Mouse (Mus musculus) ES-E14 (cell line): ENCODE data around the gene Map2k6.

Source experiments
- CHD2 ChIP-seq: IDR thresholded peaks from 2 replicates; pipeline ENCODE4 v1.6.1; 2014; ENCODE audit warnings: mild to moderate bottlenecking, low read depth, low read length, inconsistent platforms
- HCFC1 ChIP-seq: IDR thresholded peaks from 2 replicates; pipeline ENCODE4 v1.6.1; 2012; ENCODE audit warnings: low read length, inconsistent platforms, borderline replicate concordance; ENCODE audit not compliant: insufficient read depth
- ZC3H11A ChIP-seq: IDR thresholded peaks from 2 replicates; pipeline ENCODE4 v1.6.1; 2012; ENCODE audit warnings: low read depth, mild to moderate bottlenecking, inconsistent platforms, low read length, borderline replicate concordance
- ZNF384 ChIP-seq: IDR thresholded peaks from 2 replicates; pipeline ENCODE4 v1.6.1; 2012; ENCODE audit warnings: low read depth, low read length, inconsistent platforms

DNA sequence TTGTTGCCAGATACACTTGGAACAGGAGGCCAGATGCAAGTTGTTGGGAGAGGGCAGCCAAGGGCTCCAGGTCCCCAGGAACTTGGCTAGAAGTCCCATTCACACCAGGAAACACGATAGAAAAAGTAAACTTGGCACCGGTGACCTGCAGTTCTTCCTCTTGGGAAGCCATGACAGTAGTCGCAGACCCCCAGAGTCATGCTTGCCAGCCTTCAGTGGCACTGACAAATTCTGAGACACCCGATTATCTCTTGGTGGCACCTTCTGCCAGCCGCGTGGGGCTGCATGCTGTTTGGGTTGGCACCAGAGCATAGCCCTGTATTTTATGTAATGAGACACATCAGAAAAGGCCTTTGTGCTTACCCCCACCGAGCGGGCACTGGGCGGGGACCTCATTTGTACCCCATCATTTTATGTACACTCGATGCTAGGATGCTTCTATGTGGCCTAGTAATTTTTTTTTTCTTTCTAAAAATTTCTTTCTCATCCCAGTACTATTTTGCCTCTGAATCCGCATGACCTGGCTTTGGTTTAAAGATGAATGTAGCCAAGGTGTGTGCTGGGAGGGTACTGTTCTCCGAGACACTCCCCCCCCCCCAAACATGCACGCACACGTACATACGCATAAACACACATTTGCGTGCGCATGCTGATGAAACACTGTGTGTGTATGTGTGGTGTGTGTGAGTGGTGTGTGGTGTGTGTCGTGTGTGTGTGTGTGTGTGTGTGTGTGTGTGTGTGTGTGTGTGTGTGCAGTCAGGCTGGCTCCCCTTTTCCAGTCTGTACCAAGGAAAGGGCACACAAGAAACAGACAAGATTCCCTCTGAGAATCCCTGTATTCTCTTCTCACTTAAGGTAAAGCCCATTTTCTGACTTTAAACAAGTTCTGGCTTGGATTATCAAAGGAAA lies 79.3 kb downstream of the Map2k6 start:
- TF ChIP-seq ZNF384 (no peak), ZC3H11A (no peak), CHD2 (no peak), HCFC1 (no peak)
